Mouse (Mus musculus): ENCODE data around the gene Aipl1. TPM values are rescaled to one million over a fixed set of nuclear protein-coding genes. Genes with fewer than 3 reads are reported as not detected.

Gene Aipl1
- polyA plus RNA-seq, 1 experiment = 0.23 TPM

GRCm38 (mm10) chr11:72068026-72068425 lies 30.7 kb upstream of the Aipl1 start:
- Histone ChIP-seq H3K9me3 (no peaks in the 10 kb centered on the region), H3K36me3 (replicated peaks; ENCODE audit: low read length) (no peaks in the 10 kb centered on the region), H3K27me3 (replicated peaks) (peaks cover 82% of the 10 kb centered on the region), H3K4me3 (replicated peaks) (no peak overlapping the region), H3K4me1 (peaks cover 7% of the 10 kb centered on the region; the same call in 1 of the 2 replicates)
- TF ChIP-seq GATA1 (IDR thresholded peaks at IDR 0.05; ENCODE audit: borderline replicate concordance, low read length) (no peak), FLI1 (IDR thresholded peaks at IDR 0.05; ENCODE audit: low read length) (no peak)

GRCm38 (mm10) chr11:72067326-72067725 lies 30.0 kb upstream of the Aipl1 start:
- Histone ChIP-seq H3K27me3 (replicated peaks) (peaks cover 83% of the 10 kb centered on the region), H3K4me1 (peaks cover 7% of the 10 kb centered on the region; the same call in 1 of the 2 replicates), H3K36me3 (replicated peaks; ENCODE audit: low read length) (no peaks in the 10 kb centered on the region), H3K4me3 (replicated peaks) (no peak overlapping the region), H3K9me3 (no peaks in the 10 kb centered on the region)
- no peak for TF ChIP-seq FLI1 (IDR thresholded peaks at IDR 0.05; ENCODE audit: low read length)
- TF ChIP-seq GATA1 (IDR thresholded peaks at IDR 0.05; ENCODE audit: borderline replicate concordance, low read length) = no peak

GRCm38 (mm10) chr11:72066330-72066729 lies 29.0 kb upstream of the Aipl1 start:
- H3K4me1 ChIP-seq = peaks cover 7% of the 10 kb centered on the region; the same call in 1 of the 2 replicates
- H3K36me3 ChIP-seq (replicated peaks; ENCODE audit: low read length) = no peaks in the 10 kb centered on the region
- H3K4me3 ChIP-seq (replicated peaks) = no peak overlapping the region
- TF ChIP-seq FLI1 (IDR thresholded peaks at IDR 0.05; ENCODE audit: low read length) (no peak), GATA1 (IDR thresholded peaks at IDR 0.05; ENCODE audit: borderline replicate concordance, low read length) (no peak)
- no peaks in the 10 kb centered on the region for H3K9me3 ChIP-seq
- peaks cover 83% of the 10 kb centered on the region for H3K27me3 ChIP-seq (replicated peaks)

GRCm38 (mm10) chr11:72065103-72065502 lies 27.8 kb upstream of the Aipl1 start:
- H3K27me3 ChIP-seq (replicated peaks) = peaks cover 79% of the 10 kb centered on the region
- H3K9me3 ChIP-seq = no peaks in the 10 kb centered on the region
- no peak overlapping the region for H3K4me3 ChIP-seq (replicated peaks)
- no peaks in the 10 kb centered on the region; the same call in 1 of the 2 replicates for H3K4me1 ChIP-seq
- TF ChIP-seq FLI1 (IDR thresholded peaks at IDR 0.05; ENCODE audit: low read length) (no peak), GATA1 (IDR thresholded peaks at IDR 0.05; ENCODE audit: borderline replicate concordance, low read length) (no peak)
- H3K36me3 ChIP-seq (replicated peaks; ENCODE audit: low read length) = no peaks in the 10 kb centered on the region

GRCm38 (mm10) chr11:72064414-72064813 lies 27.1 kb upstream of the Aipl1 start:
- Histone ChIP-seq H3K27me3 (replicated peaks) (peaks cover 81% of the 10 kb centered on the region), H3K36me3 (replicated peaks; ENCODE audit: low read length) (no peaks in the 10 kb centered on the region), H3K4me3 (replicated peaks) (no peak overlapping the region), H3K4me1 (no peaks in the 10 kb centered on the region), H3K9me3 (no peaks in the 10 kb centered on the region)
- TF ChIP-seq GATA1 (IDR thresholded peaks at IDR 0.05; ENCODE audit: borderline replicate concordance, low read length) (no peak), FLI1 (IDR thresholded peaks at IDR 0.05; ENCODE audit: low read length) (no peak)

- Histone ChIP-seq H3K4me1 (no peaks in the 10 kb centered on the region), H3K9me3 (no peaks in the 10 kb centered on the region)
These were observed 23.8 kb upstream of the Aipl1 start for GRCm38 (mm10) chr11:72061093-72061620.

GRCm38 (mm10) chr11:72060416-72060815 lies 23.1 kb upstream of the Aipl1 start:
- Histone ChIP-seq H3K4me1 (no peaks in the 10 kb centered on the region), H3K36me3 (replicated peaks; ENCODE audit: low read length) (no peaks in the 10 kb centered on the region), H3K27me3 (replicated peaks) (peaks cover 91% of the 10 kb centered on the region), H3K9me3 (no peaks in the 10 kb centered on the region), H3K4me3 (replicated peaks) (no peak overlapping the region)
- no peak for TF ChIP-seq FLI1 (IDR thresholded peaks at IDR 0.05; ENCODE audit: low read length)
- TF ChIP-seq GATA1 (IDR thresholded peaks at IDR 0.05; ENCODE audit: borderline replicate concordance, low read length) = no peak

More at GRCm38 (mm10) chr11:72061093-72061620, 23.8 kb upstream of the Aipl1 start:
- no peaks in the 10 kb centered on the region for H3K36me3 ChIP-seq (replicated peaks; ENCODE audit: low read length)
- no peak overlapping the region for H3K4me3 ChIP-seq (replicated peaks)
- peaks cover 90% of the 10 kb centered on the region for H3K27me3 ChIP-seq (replicated peaks)
- TF ChIP-seq GATA1 (IDR thresholded peaks at IDR 0.05; ENCODE audit: borderline replicate concordance, low read length) (no peak), FLI1 (IDR thresholded peaks at IDR 0.05; ENCODE audit: low read length) (no peak)

GRCm38 (mm10) chr11:72057166-72057565 lies 19.9 kb upstream of the Aipl1 start:
- H3K4me1 ChIP-seq = peaks cover 14% of the 10 kb centered on the region
- H3K4me3 ChIP-seq (replicated peaks) = no peak overlapping the region
- H3K27me3 ChIP-seq (replicated peaks) = peaks cover 83% of the 10 kb centered on the region
- H3K36me3 ChIP-seq (replicated peaks; ENCODE audit: low read length) = no peaks in the 10 kb centered on the region
- H3K9me3 ChIP-seq = no peaks in the 10 kb centered on the region
- TF ChIP-seq GATA1 (IDR thresholded peaks at IDR 0.05; ENCODE audit: borderline replicate concordance, low read length) (no peak), FLI1 (IDR thresholded peaks at IDR 0.05; ENCODE audit: low read length) (no peak)

- H3K36me3 ChIP-seq (replicated peaks; ENCODE audit: low read length) = no peaks in the 10 kb centered on the region
- TF ChIP-seq GATA1 (IDR thresholded peaks at IDR 0.05; ENCODE audit: borderline replicate concordance, low read length) (no peak), FLI1 (IDR thresholded peaks at IDR 0.05; ENCODE audit: low read length) (no peak)
- H3K4me3 ChIP-seq (replicated peaks) = no peak overlapping the region
- no peaks in the 10 kb centered on the region for H3K9me3 ChIP-seq
- peaks cover 86% of the 10 kb centered on the region for H3K27me3 ChIP-seq (replicated peaks)
- H3K4me1 ChIP-seq = peaks cover 34% of the 10 kb centered on the region
These were observed 17.9 kb upstream of the Aipl1 start for GRCm38 (mm10) chr11:72055176-72055575.

GRCm38 (mm10) chr11:72052636-72053035 lies 15.3 kb upstream of the Aipl1 start:
- H3K9me3 ChIP-seq = no peaks in the 10 kb centered on the region
- peaks cover 42% of the 10 kb centered on the region for H3K4me1 ChIP-seq
- peak overlapping the region; percentile 75 for H3K4me3 ChIP-seq (replicated peaks)
- TF ChIP-seq GATA1 (IDR thresholded peaks at IDR 0.05; ENCODE audit: borderline replicate concordance, low read length) (no peak; the same call in 2 of the 3 replicates), FLI1 (IDR thresholded peaks at IDR 0.05; ENCODE audit: low read length) (no peak)
- peaks cover 15% of the 10 kb centered on the region for H3K36me3 ChIP-seq (replicated peaks; ENCODE audit: low read length)
- peaks cover 77% of the 10 kb centered on the region for H3K27me3 ChIP-seq (replicated peaks)

All from megakaryocyte, embryonic 14.5 days (primary cell).